Mouse (Mus musculus): Measurements from ENCODE around the gene Col4a1. TPM values are rescaled to one million over a fixed set of nuclear protein-coding genes. Genes with fewer than 3 reads are reported as not detected.

The Col4a1 gene
- polyA plus RNA-seq, 1 experiment from 2014 or later: 103 TPM

DNA sequence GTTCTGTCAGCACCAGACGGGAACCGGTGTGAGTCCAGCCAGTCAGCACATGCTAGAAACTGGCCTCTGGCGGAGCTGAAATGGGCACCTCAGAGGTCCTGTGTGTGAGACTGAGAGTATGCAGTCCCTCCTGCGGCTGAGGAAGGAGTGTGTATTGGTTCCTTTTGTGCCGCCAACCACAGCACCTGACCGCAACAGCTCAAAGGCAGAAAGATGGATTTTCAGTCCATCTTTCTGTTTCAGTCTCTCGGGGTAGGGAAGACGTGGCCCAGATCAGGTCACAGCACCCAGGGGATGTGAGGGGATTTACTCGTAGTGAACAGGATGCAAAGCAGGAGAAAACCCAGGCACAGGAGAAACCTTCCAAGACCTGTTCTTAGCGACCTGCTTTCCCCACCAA, 25.0 kb upstream of the Col4a1 start:
- H3K36me3 ChIP-seq (ENCODE audit: control insufficient read depth, insufficient read depth, low read length): no peaks in the 10 kb centered on the region
- no peak for DNase-seq (ENCODE audit: low spot score)
- no peak overlapping the region for H3K27ac ChIP-seq (replicated peaks; ENCODE audit: low read depth, low read length)
- H3K27me3 ChIP-seq (ENCODE audit: control insufficient read depth, insufficient read depth, low read length): no peaks in the 10 kb centered on the region
- WGBS: 88% methylated on average over 10 of the region's 10 CpGs
- H3K9me3 ChIP-seq (ENCODE audit: control insufficient read depth, low read length): no peaks in the 10 kb centered on the region
- H3K4me2 ChIP-seq (ENCODE audit: low read depth, severe bottlenecking): no peak overlapping the region
- no peak overlapping the region for H3K9ac ChIP-seq (ENCODE audit: low read length)
- H3K4me1 ChIP-seq (ENCODE audit: control insufficient read depth, insufficient read depth, low read length): peaks cover 4% of the 10 kb centered on the region; the same call in 1 of the 2 replicates
- no peak for ATAC-seq (ENCODE audit: insufficient number of reproducible peaks, low FRiP score, low TSS enrichment, low read depth)
- H3K4me3 ChIP-seq (ENCODE audit: low read depth, low read length): no peak overlapping the region

GRCm38 (mm10) chr8:11336346-11336745, 23.7 kb upstream of the Col4a1 start:
- Histone ChIP-seq H3K36me3 (ENCODE audit: control insufficient read depth, insufficient read depth, low read length) (no peaks in the 10 kb centered on the region), H3K9me3 (ENCODE audit: control insufficient read depth, low read length) (no peaks in the 10 kb centered on the region), H3K4me3 (ENCODE audit: low read depth, low read length) (no peak overlapping the region), H3K27me3 (ENCODE audit: control insufficient read depth, insufficient read depth, low read length) (no peaks in the 10 kb centered on the region), H3K27ac (replicated peaks; ENCODE audit: low read depth, low read length) (no peak overlapping the region), H3K4me1 (ENCODE audit: control insufficient read depth, insufficient read depth, low read length) (peaks cover 4% of the 10 kb centered on the region; the same call in 1 of the 2 replicates), H3K9ac (ENCODE audit: low read length) (no peak overlapping the region), H3K4me2 (ENCODE audit: low read depth, severe bottlenecking) (no peak overlapping the region)
- ATAC-seq (ENCODE audit: insufficient number of reproducible peaks, low FRiP score, low TSS enrichment, low read depth): no peak
- WGBS: 91% methylated on average over 5 of the region's 5 CpGs
- no peak for DNase-seq (ENCODE audit: low spot score)

- DNase-seq (ENCODE audit: low spot score): no peak
- H3K4me3 ChIP-seq (ENCODE audit: low read depth, low read length): no peak overlapping the region
- no peak for ATAC-seq (ENCODE audit: insufficient number of reproducible peaks, low FRiP score, low TSS enrichment, low read depth)
- H3K9ac ChIP-seq (ENCODE audit: low read length): no peak overlapping the region
- peaks cover 3% of the 10 kb centered on the region; the same call in 1 of the 2 replicates for H3K4me1 ChIP-seq (ENCODE audit: control insufficient read depth, insufficient read depth, low read length)
- no peaks in the 10 kb centered on the region for H3K9me3 ChIP-seq (ENCODE audit: control insufficient read depth, low read length)
- 85% methylated on average over 4 of the region's 4 CpGs for WGBS
- H3K36me3 ChIP-seq (ENCODE audit: control insufficient read depth, insufficient read depth, low read length): no peaks in the 10 kb centered on the region
- H3K4me2 ChIP-seq (ENCODE audit: low read depth, severe bottlenecking): no peak overlapping the region
- no peaks in the 10 kb centered on the region for H3K27me3 ChIP-seq (ENCODE audit: control insufficient read depth, insufficient read depth, low read length)
- no peak overlapping the region for H3K27ac ChIP-seq (replicated peaks; ENCODE audit: low read depth, low read length)
These were observed 22.6 kb upstream of the Col4a1 start for GRCm38 (mm10) chr8:11335238-11335637.

- WGBS: 84% methylated on average over 3 of the region's 3 CpGs
- no peaks in the 10 kb centered on the region for H3K36me3 ChIP-seq (ENCODE audit: control insufficient read depth, insufficient read depth, low read length)
- ATAC-seq (ENCODE audit: insufficient number of reproducible peaks, low FRiP score, low TSS enrichment, low read depth) (no peak), DNase-seq (ENCODE audit: low spot score) (no peak)
- no peaks in the 10 kb centered on the region for H3K4me1 ChIP-seq (ENCODE audit: control insufficient read depth, insufficient read depth, low read length)
- H3K9me3 ChIP-seq (ENCODE audit: control insufficient read depth, low read length): no peaks in the 10 kb centered on the region
- H3K4me3 ChIP-seq (ENCODE audit: low read depth, low read length): no peak overlapping the region
- no peak overlapping the region for H3K27ac ChIP-seq (replicated peaks; ENCODE audit: low read depth, low read length)
- H3K27me3 ChIP-seq (ENCODE audit: control insufficient read depth, insufficient read depth, low read length): no peaks in the 10 kb centered on the region
- H3K4me2 ChIP-seq (ENCODE audit: low read depth, severe bottlenecking): no peak overlapping the region
- H3K9ac ChIP-seq (ENCODE audit: low read length): no peak overlapping the region
These were observed 21.9 kb upstream of the Col4a1 start for GRCm38 (mm10) chr8:11334493-11334892.

DNA sequence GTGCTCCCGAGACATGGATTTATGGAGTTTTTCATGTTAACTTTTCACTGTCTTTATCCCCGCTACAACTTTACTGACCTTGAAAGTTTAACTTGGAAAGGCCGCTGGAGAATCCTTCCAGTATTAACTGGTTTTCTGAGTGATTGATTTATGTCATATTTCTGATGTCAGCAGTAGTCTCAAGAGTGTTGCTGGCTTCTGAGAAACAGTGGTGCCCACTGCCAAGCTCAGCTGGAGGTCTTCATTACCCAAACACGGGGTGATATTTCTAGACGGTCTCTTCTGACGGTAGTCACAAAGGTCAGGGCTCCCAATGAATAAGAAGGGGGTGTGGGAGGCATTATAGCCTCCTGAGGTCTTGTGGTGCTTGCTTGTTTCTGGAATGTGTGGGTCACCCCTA, 21.1 kb upstream of the Col4a1 start:
- ATAC-seq (ENCODE audit: insufficient number of reproducible peaks, low FRiP score, low TSS enrichment, low read depth): no peak
- no peak overlapping the region for H3K27ac ChIP-seq (replicated peaks; ENCODE audit: low read depth, low read length)

DNA sequence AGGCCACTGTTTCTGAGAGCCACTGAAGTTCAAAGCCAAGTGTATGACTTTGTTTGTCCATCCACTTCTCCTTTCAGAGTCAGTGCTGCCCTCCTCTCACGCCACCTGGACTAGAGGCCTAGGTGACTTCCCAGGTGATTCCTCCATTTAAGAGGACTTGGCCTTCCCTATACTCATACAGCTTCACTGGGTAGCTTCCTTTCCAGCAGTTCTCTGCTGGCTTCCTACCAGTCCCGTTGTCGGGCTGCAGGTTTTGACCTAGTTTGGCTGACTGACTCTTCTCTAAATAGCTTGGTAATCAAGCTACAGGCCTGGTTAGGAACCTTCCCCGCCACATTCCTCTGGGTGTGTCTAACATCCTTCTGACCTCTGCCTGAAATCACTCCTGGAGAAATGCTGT, 18.9 kb upstream of the Col4a1 start:
- no peak overlapping the region for H3K4me3 ChIP-seq (ENCODE audit: low read depth, low read length)
- no peak overlapping the region for H3K27ac ChIP-seq (replicated peaks; ENCODE audit: low read depth, low read length)
- DNase-seq (ENCODE audit: low spot score) (no peak), ATAC-seq (ENCODE audit: insufficient number of reproducible peaks, low FRiP score, low TSS enrichment, low read depth) (no peak)
- WGBS: 74% methylated on average over 4 of the region's 4 CpGs
- no peak overlapping the region for H3K4me2 ChIP-seq (ENCODE audit: low read depth, severe bottlenecking)
- H3K9ac ChIP-seq (ENCODE audit: low read length): no peak overlapping the region
- peaks cover 7% of the 10 kb centered on the region for H3K4me1 ChIP-seq (ENCODE audit: control insufficient read depth, insufficient read depth, low read length)
- H3K9me3 ChIP-seq (ENCODE audit: control insufficient read depth, low read length): no peaks in the 10 kb centered on the region
- H3K27me3 ChIP-seq (ENCODE audit: control insufficient read depth, insufficient read depth, low read length): no peaks in the 10 kb centered on the region
- H3K36me3 ChIP-seq (ENCODE audit: control insufficient read depth, insufficient read depth, low read length): no peaks in the 10 kb centered on the region

More for the DNA sequence above, 21.1 kb upstream of the Col4a1 start:
- no peak for DNase-seq (ENCODE audit: low spot score)
- Histone ChIP-seq H3K9ac (ENCODE audit: low read length) (no peak overlapping the region), H3K4me3 (ENCODE audit: low read depth, low read length) (no peak overlapping the region), H3K36me3 (ENCODE audit: control insufficient read depth, insufficient read depth, low read length) (no peaks in the 10 kb centered on the region), H3K27me3 (ENCODE audit: control insufficient read depth, insufficient read depth, low read length) (no peaks in the 10 kb centered on the region), H3K4me1 (ENCODE audit: control insufficient read depth, insufficient read depth, low read length) (no peaks in the 10 kb centered on the region), H3K9me3 (ENCODE audit: control insufficient read depth, low read length) (no peaks in the 10 kb centered on the region), H3K4me2 (ENCODE audit: low read depth, severe bottlenecking) (no peak overlapping the region)
- WGBS: 85% methylated on average over 6 of the region's 6 CpGs

DNA sequence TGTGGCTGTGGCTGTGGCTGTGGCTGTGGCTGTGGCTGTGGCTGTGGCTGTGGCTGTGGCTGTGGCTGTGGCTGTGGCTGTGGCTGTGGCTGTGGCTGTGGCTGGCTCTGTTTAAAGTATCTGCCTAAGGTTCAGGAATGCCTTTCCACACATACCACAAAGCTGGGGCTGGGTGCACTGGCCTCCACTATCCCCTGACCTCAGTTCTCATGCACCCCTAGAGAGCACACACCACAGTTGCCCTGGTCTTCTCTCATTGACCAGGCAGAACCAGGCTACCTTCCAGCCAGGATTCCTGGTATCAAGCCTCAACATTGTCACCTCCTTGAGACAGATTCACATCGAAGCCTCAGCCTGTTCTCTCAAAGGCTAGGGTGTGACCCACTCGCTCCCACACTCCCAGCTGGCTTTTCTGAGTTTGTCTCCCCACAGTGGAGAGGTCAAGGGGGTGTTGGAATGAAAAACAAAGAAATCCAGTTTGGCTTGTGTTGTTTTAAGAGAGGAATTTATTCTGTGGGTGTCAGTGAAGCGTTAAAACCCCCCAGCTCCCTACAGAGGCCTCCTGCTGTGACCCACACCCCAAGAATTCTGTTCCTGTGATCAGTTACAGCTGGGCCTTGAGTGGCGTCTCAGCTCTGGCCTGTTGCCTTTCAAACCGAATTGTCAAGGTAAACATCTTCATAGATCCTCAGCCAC, 15.2 kb upstream of the Col4a1 start:
- Histone ChIP-seq H3K9ac (ENCODE audit: low read length) (no peak overlapping the region), H3K4me3 (ENCODE audit: low read depth, low read length) (no peak overlapping the region), H3K4me1 (ENCODE audit: control insufficient read depth, insufficient read depth, low read length) (peaks cover 13% of the 10 kb centered on the region), H3K27ac (replicated peaks; ENCODE audit: low read depth, low read length) (no peak overlapping the region), H3K36me3 (ENCODE audit: control insufficient read depth, insufficient read depth, low read length) (no peaks in the 10 kb centered on the region), H3K4me2 (ENCODE audit: low read depth, severe bottlenecking) (no peak overlapping the region), H3K27me3 (ENCODE audit: control insufficient read depth, insufficient read depth, low read length) (no peaks in the 10 kb centered on the region), H3K9me3 (ENCODE audit: control insufficient read depth, low read length) (no peaks in the 10 kb centered on the region)
- DNase-seq (ENCODE audit: low spot score) (no peak), ATAC-seq (ENCODE audit: insufficient number of reproducible peaks, low FRiP score, low TSS enrichment, low read depth) (no peak)
- 70% methylated on average over 5 of the region's 5 CpGs for WGBS

- DNase-seq (ENCODE audit: low spot score): no peak
- H3K27me3 ChIP-seq (ENCODE audit: control insufficient read depth, insufficient read depth, low read length): no peaks in the 10 kb centered on the region
- 0 out of 2 replicates have a peak overlapping the region, but pooled peaks have one; percentile 1 for H3K27ac ChIP-seq (replicated peaks; ENCODE audit: low read depth, low read length)
- H3K4me2 ChIP-seq (ENCODE audit: low read depth, severe bottlenecking): no peak overlapping the region
- peak; percentile 67; the same call in 1 of the 2 replicates for ATAC-seq (ENCODE audit: insufficient number of reproducible peaks, low FRiP score, low TSS enrichment, low read depth)
- H3K36me3 ChIP-seq (ENCODE audit: control insufficient read depth, insufficient read depth, low read length): no peaks in the 10 kb centered on the region
- H3K4me1 ChIP-seq (ENCODE audit: control insufficient read depth, insufficient read depth, low read length): peaks cover 13% of the 10 kb centered on the region
- H3K9me3 ChIP-seq (ENCODE audit: control insufficient read depth, low read length): no peaks in the 10 kb centered on the region
- no peak overlapping the region for H3K9ac ChIP-seq (ENCODE audit: low read length)
- H3K4me3 ChIP-seq (ENCODE audit: low read depth, low read length): no peak overlapping the region
- WGBS: 42% methylated on average over 4 of the region's 4 CpGs
These were observed 14.7 kb upstream of the Col4a1 start for GRCm38 (mm10) chr8:11327298-11327697.

Measured in limb, embryonic 11.5 days (tissue).